Mouse (Mus musculus): ENCODE data around the gene Hspa12b.

DNA sequence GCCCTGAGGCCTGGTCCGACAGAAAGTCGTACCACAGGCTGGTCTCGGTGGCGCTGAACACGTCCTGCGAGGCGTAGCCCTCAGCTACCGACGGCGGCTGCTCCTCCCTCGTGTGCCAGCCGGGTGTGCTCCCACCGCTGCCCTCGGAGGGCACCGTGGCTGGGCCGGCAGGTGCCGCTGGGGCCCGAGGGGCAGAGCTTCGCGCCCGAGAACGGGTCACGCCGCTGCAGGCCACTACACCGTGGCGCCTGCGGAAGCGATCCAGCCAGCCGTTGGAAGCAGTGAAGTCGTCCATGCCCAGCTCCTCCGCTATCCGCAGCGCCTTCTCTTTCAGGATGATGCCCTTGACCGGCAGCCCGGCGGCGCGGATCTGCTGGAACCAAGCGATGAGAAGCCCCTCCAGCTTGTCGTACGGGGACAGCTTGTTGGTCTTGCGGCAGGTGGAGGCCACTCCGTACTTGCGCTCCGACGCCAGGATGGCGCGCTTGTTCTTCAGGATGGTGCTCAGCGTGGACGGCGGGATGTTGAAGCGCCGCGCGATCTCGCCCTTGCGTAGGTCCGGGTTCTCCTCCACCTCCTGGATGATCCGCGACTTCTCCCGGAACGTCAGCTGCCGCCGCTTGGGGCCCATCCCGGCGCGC is 52.3 kb downstream of the Hspa12b start:
- no peak for TF ChIP-seq CTCF (IDR thresholded peaks at IDR 0.05; ENCODE audit: control insufficient read depth, insufficient read depth, insufficient replicate concordance, low read depth, low read length)
- no peak for TF ChIP-seq POLR2A (IDR thresholded peaks at IDR 0.05; ENCODE audit: control insufficient read depth, low read depth, low read length)
